Mouse (Mus musculus) neural tube, embryonic 14.5 days (tissue): Measurements from ENCODE around the gene Grcc10. TPM values are rescaled to one million over a fixed set of nuclear protein-coding genes. Genes with fewer than 3 reads are reported as not detected.

Experiments used
- ATAC-seq: fragments of 200-750 bp; cut with Nextera tagmentation; 2 replicates; pipeline ENCODE4 v1.8.0; 2017; ENCODE audit warnings: low read depth, mild to moderate bottlenecking, moderate TSS enrichment, moderate library complexity
- H3K27ac ChIP-seq: fragments of 300-500 bp; sonication (generic); 2 replicates; pipeline ENCODE4 v1.5.1; 2014; ENCODE audit warnings: low read depth, mild to moderate bottlenecking, control low read depth, low read length, moderate library complexity, mixed read lengths
- H3K27me3 ChIP-seq: fragments of 300-500 bp; sonication (generic); 2 replicates; pipeline ENCODE4 v1.6.1; 2014; ENCODE audit warnings: low read length; ENCODE audit not compliant: control insufficient read depth, insufficient read depth
- H3K36me3 ChIP-seq: fragments of 300-500 bp; sonication (generic); 2 replicates; pipeline ENCODE4 v1.6.1; 2014; ENCODE audit warnings: low read length, mixed read lengths; ENCODE audit not compliant: control insufficient read depth, insufficient read depth
- H3K4me1 ChIP-seq: fragments of 300-500 bp; sonication (generic); 2 replicates; pipeline ENCODE4 v1.6.1; 2014; ENCODE audit warnings: low read length; ENCODE audit not compliant: control insufficient read depth, insufficient read depth
- H3K4me2 ChIP-seq: fragments of 300-500 bp; sonication (generic); 2 replicates; pipeline ENCODE4 v1.6.1; 2014; ENCODE audit warnings: mild to moderate bottlenecking, low read depth, low read length, control low read depth
- H3K4me3 ChIP-seq: fragments of 300-500 bp; sonication (generic); 2 replicates; pipeline ENCODE4 v1.5.1; 2014; ENCODE audit warnings: low read depth, low read length, control low read depth, mixed read lengths
- H3K9ac ChIP-seq: fragments of 300-500 bp; sonication (generic); replicated peaks from 2 replicates; pipeline ENCODE4 v1.6.1; 2014; ENCODE audit warnings: low read depth, mild to moderate bottlenecking, control low read depth, low read length, mixed read lengths
- H3K9me3 ChIP-seq: fragments of 300-500 bp; sonication (generic); 2 replicates; pipeline ENCODE4 v1.6.1; 2016; ENCODE audit warnings: low read length; ENCODE audit not compliant: control insufficient read depth
- WGBS: fragments of 180-500 bp; shearing (Covaris S2); extraction: QIAGEN DNeasy Blood & Tissue Kit; methylation state at CpG from one replicate; pipeline ENCODE4 v1.1.7; 2014; 5-methylcytosine and 5-hydroxymethylcytosine counted together
- polyA plus RNA-seq: library from polyadenylated mRNA; unstranded; fragments of >200 nt; fragmentation: Nextera tagmentation; extraction: Ambion mirVana; gene quantifications from 2 replicates; pipeline ENCODE4 v1.2.1, GENCODE M21; 2014

The Grcc10 gene
- polyA plus RNA-seq, 1 experiment from 2014 or later = 689 TPM

- Histone ChIP-seq H3K27ac (no peak overlapping the region), H3K9ac (no peak overlapping the region), H3K4me2 (no peak overlapping the region), H3K4me1 (no peaks in the 10 kb centered on the region), H3K4me3 (no peak overlapping the region), H3K27me3 (no peaks in the 10 kb centered on the region), H3K36me3 (peaks cover 47% of the 10 kb centered on the region), H3K9me3 (no peaks in the 10 kb centered on the region)
- ATAC-seq = peak; percentile 33; the same call in 1 of the 2 replicates
- 76% methylated on average over 8 of the region's 8 CpGs for WGBS
These were observed 39.8 kb downstream of the Grcc10 start for GRCm38 (mm10) chr6:124701338-124701737.

GRCm38 (mm10) chr6:124699962-124700610, 41.1 kb downstream of the Grcc10 start:
- Histone ChIP-seq H3K4me2 (no peak overlapping the region), H3K36me3 (peaks cover 37% of the 10 kb centered on the region), H3K4me3 (no peak overlapping the region), H3K27ac (no peak overlapping the region), H3K27me3 (no peaks in the 10 kb centered on the region), H3K9ac (no peak overlapping the region), H3K9me3 (no peaks in the 10 kb centered on the region), H3K4me1 (no peaks in the 10 kb centered on the region)
- ATAC-seq = no peak
- WGBS = 84% methylated on average over 11 of the region's 11 CpGs

GRCm38 (mm10) chr6:124699366-124699765, 41.8 kb downstream of the Grcc10 start:
- Histone ChIP-seq H3K4me3 (no peak overlapping the region), H3K27me3 (no peaks in the 10 kb centered on the region), H3K9me3 (no peaks in the 10 kb centered on the region), H3K27ac (no peak overlapping the region), H3K4me2 (no peak overlapping the region), H3K4me1 (no peaks in the 10 kb centered on the region), H3K36me3 (peaks cover 29% of the 10 kb centered on the region), H3K9ac (no peak overlapping the region)
- ATAC-seq = no peak
- 77% methylated on average over 4 of the region's 4 CpGs for WGBS

- Histone ChIP-seq H3K9me3 (no peaks in the 10 kb centered on the region), H3K36me3 (peaks cover 23% of the 10 kb centered on the region), H3K4me1 (peaks cover 3% of the 10 kb centered on the region; the same call in 1 of the 2 replicates), H3K4me3 (no peak overlapping the region), H3K9ac (no peak overlapping the region), H3K4me2 (no peak overlapping the region), H3K27ac (no peak overlapping the region), H3K27me3 (no peaks in the 10 kb centered on the region)
- 88% methylated on average over 6 of the region's 6 CpGs for WGBS
- ATAC-seq = no peak
These were observed 42.4 kb downstream of the Grcc10 start for GRCm38 (mm10) chr6:124698751-124699150.

GRCm38 (mm10) chr6:124696441-124697150, 44.6 kb downstream of the Grcc10 start:
- Histone ChIP-seq H3K9ac (no peak overlapping the region), H3K27ac (no peak overlapping the region), H3K4me3 (no peak overlapping the region), H3K4me1 (peaks cover 3% of the 10 kb centered on the region; the same call in 1 of the 2 replicates), H3K36me3 (peaks cover 5% of the 10 kb centered on the region; the same call in 1 of the 2 replicates), H3K9me3 (no peaks in the 10 kb centered on the region), H3K27me3 (no peaks in the 10 kb centered on the region), H3K4me2 (no peak overlapping the region)
- 89% methylated on average over 7 of the region's 7 CpGs for WGBS
- ATAC-seq = no peak

GRCm38 (mm10) chr6:124694166-124694955, 46.8 kb downstream of the Grcc10 start:
- H3K27me3 ChIP-seq = no peaks in the 10 kb centered on the region
- 78% methylated on average over 15 of the region's 15 CpGs for WGBS
- H3K9me3 ChIP-seq = no peaks in the 10 kb centered on the region
- peaks cover 3% of the 10 kb centered on the region; the same call in 1 of the 2 replicates for H3K4me1 ChIP-seq
- H3K4me2 ChIP-seq = no peak overlapping the region
- no peak overlapping the region for H3K4me3 ChIP-seq
- ATAC-seq = peak; percentile 76
- H3K36me3 ChIP-seq = peaks cover 5% of the 10 kb centered on the region; the same call in 1 of the 2 replicates
- H3K9ac ChIP-seq = no peak overlapping the region
- H3K27ac ChIP-seq = peak overlapping the region; percentile 48; the same call in 1 of the 2 replicates

- WGBS = 83% methylated on average over 15 of the region's 15 CpGs
- H3K4me2 ChIP-seq = no peak overlapping the region
- H3K4me3 ChIP-seq = no peak overlapping the region
- no peaks in the 10 kb centered on the region for H3K27me3 ChIP-seq
- no peaks in the 10 kb centered on the region for H3K9me3 ChIP-seq
- peaks cover 3% of the 10 kb centered on the region; the same call in 1 of the 2 replicates for H3K4me1 ChIP-seq
- H3K27ac ChIP-seq = no peak overlapping the region
- no peaks in the 10 kb centered on the region for H3K36me3 ChIP-seq
- no peak for ATAC-seq
- H3K9ac ChIP-seq = no peak overlapping the region
These were observed 47.8 kb downstream of the Grcc10 start for GRCm38 (mm10) chr6:124693243-124693981.

- Histone ChIP-seq H3K4me2 (no peak overlapping the region), H3K9ac (no peak overlapping the region), H3K9me3 (no peaks in the 10 kb centered on the region), H3K4me1 (peaks cover 3% of the 10 kb centered on the region; the same call in 1 of the 2 replicates), H3K27ac (no peak overlapping the region), H3K4me3 (no peak overlapping the region), H3K27me3 (no peaks in the 10 kb centered on the region), H3K36me3 (no peaks in the 10 kb centered on the region)
- 98% methylated on average over 3 of the region's 3 CpGs for WGBS
- no peak for ATAC-seq
These were observed 50.7 kb downstream of the Grcc10 start for GRCm38 (mm10) chr6:124690517-124690916.
